In the genomic region with DNA sequence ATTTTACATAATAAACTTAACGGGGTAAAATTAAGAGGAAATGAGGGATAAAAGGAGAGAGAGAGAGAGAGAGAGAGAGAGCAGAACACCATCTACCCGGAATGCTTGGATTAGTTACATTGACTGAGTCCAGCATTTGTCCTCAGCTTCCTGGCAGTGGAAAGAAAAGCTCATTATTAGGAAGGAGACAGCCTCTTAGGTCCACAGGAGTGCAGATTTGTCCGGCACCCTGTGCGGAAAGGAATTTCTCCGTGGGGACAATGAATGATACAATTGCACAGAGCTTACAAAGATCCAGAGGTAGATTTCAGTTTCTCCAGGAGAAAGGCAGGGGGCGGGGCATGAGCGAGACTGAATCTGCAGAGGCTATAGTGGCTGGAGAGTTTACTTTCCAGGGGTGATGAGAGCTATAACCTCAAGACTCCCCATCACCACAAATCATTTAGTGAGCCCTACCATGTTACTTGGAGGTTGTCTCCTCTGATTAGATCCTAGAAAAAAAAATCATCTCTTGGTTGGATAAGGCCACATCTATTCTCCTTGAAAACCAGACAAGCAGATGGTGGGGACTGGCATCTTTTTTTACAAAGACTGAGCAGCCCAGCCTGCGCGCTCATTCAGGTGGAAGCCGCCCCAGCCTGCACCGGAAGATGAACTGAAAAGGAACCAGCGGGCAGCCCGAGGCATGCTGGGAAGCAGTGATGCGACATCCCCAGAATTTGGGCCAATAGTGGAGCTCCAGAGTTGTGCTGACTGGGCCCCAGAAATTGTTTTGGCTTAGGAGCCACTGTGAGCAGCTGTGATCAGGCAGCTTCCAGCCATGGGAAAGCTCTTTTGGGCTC, we compare ENCODE assay signal across 11 mouse cellular contexts. TPM values are rescaled to one million over a fixed set of nuclear protein-coding genes. Genes with fewer than 3 reads are reported as not detected.
DNase-seq lines count a peak whose midpoint lies in the region; ATAC-seq lines count a peak whose summit lies in the region.
"Had no signal": no experiment of that assay in that cellular context is flagged by ENCODE, and none has a peak within 500 bp of the region (broad histone marks: within the 10 kb centered on the region; RNA-seq: fewer than 3 reads in every experiment).

No protein-coding gene starts in this region.

- peak overlapping the region; percentile 29; the same call in 1 of the 2 replicates for H3K27ac ChIP-seq in hindbrain, embryonic 10.5 days
- H3K27ac ChIP-seq in hindbrain, embryonic 11.5 days (ENCODE audit: low read depth, low read length), result no peak overlapping the region
- no peak overlapping the region for H3K27ac ChIP-seq in hindbrain, embryonic 16.5 days (ENCODE audit: low read depth, low read length)
- H3K27ac ChIP-seq in embryonic facial prominence, embryonic 10.5 days (replicated peaks), result no peak overlapping the region

- H3K4me2 ChIP-seq in hindbrain, embryonic 11.5 days (replicated peaks; ENCODE audit: low read depth, low read length), result no peak overlapping the region
- no peak overlapping the region for H3K4me2 ChIP-seq in hindbrain, embryonic 16.5 days (ENCODE audit: low read length)
- H3K4me2 ChIP-seq: lung, embryonic 14.5 days had no signal

- peaks cover 5% of the 10 kb centered on the region for H3K36me3 ChIP-seq in hindbrain, embryonic 10.5 days
- H3K36me3 ChIP-seq in hindbrain, embryonic 11.5 days (ENCODE audit: control insufficient read depth, insufficient read depth, low read length), result no peaks in the 10 kb centered on the region
- no peaks in the 10 kb centered on the region; the same call in 1 of the 2 replicates for H3K36me3 ChIP-seq in hindbrain, embryonic 16.5 days (ENCODE audit: control insufficient read depth, insufficient read depth, low read length)
- no peaks in the 10 kb centered on the region; the same call in 1 of the 2 replicates for H3K36me3 ChIP-seq in embryonic facial prominence, embryonic 10.5 days (replicated peaks)

- 59% methylated on average over 14 of the region's 14 CpGs for WGBS in hindbrain, embryonic 10.5 days
- WGBS in hindbrain, embryonic 11.5 days, result 63% methylated on average over 14 of the region's 14 CpGs
- WGBS in hindbrain, embryonic 16.5 days, result 52% methylated on average over 14 of the region's 14 CpGs
- WGBS in embryonic facial prominence, embryonic 10.5 days, result 68% methylated on average over 14 of the region's 14 CpGs

- H3K4me3 ChIP-seq in hindbrain, embryonic 10.5 days, result no peak overlapping the region
- no peak overlapping the region for H3K4me3 ChIP-seq in hindbrain, embryonic 11.5 days (ENCODE audit: low read depth, low read length)
- H3K4me3 ChIP-seq in hindbrain, embryonic 16.5 days (ENCODE audit: low read length), result no peak overlapping the region
- H3K4me3 ChIP-seq in embryonic facial prominence, embryonic 10.5 days, result no peak overlapping the region

- H3K27me3 ChIP-seq in hindbrain, embryonic 10.5 days (ENCODE audit: insufficient read depth, poor library complexity, severe bottlenecking), result no peaks in the 10 kb centered on the region
- no peaks in the 10 kb centered on the region for H3K27me3 ChIP-seq in hindbrain, embryonic 11.5 days (ENCODE audit: control insufficient read depth, insufficient read depth, low read length)
- H3K27me3 ChIP-seq in hindbrain, embryonic 16.5 days (replicated peaks; ENCODE audit: control insufficient read depth, insufficient read depth, low read length), result no peaks in the 10 kb centered on the region
- H3K27me3 ChIP-seq in embryonic facial prominence, embryonic 10.5 days (replicated peaks; ENCODE audit: low read depth, poor library complexity, severe bottlenecking), result no peaks in the 10 kb centered on the region

- H3K4me1 ChIP-seq in hindbrain, embryonic 10.5 days (replicated peaks), result peaks cover 25% of the 10 kb centered on the region
- H3K4me1 ChIP-seq in hindbrain, embryonic 11.5 days (replicated peaks; ENCODE audit: control insufficient read depth, insufficient read depth, low read length), result no peaks in the 10 kb centered on the region
- peaks cover 7% of the 10 kb centered on the region for H3K4me1 ChIP-seq in hindbrain, embryonic 16.5 days (ENCODE audit: control insufficient read depth, insufficient read depth, low read depth, low read length)
- H3K4me1 ChIP-seq in embryonic facial prominence, embryonic 10.5 days, result peaks cover 9% of the 10 kb centered on the region

- no peak for ATAC-seq in hindbrain, embryonic 11.5 days (ENCODE audit: low FRiP score)
- ATAC-seq in hindbrain, embryonic 16.5 days, result peak; percentile 66

- no peak for DNase-seq in hindbrain, embryonic 10.5 days (ENCODE audit: low spot score)
- DNase-seq in hindbrain, embryonic 11.5 days (ENCODE audit: low spot score), result no peak
- DNase-seq in brain, adult 2 months (ENCODE audit: low read depth, low spot score), result peak; percentile 89
- peak; percentile 83 to 88 for DNase-seq in cerebellum, postnatal 25 days
- DNase-seq in gastrocnemius, adult 8-10 months (ENCODE audit: low spot score in 2 of 2), result no peak
- no peak for DNase-seq in ovary, adult 18-20 months (ENCODE audit: low spot score)
- no peak for DNase-seq in embryonic facial prominence, embryonic 10.5 days (ENCODE audit: low spot score)
- DNase-seq: heart, adult 18-20 months; lung, embryonic 14.5 days; thymus, postnatal 14 days had no signal

- H3K9ac ChIP-seq in hindbrain, embryonic 11.5 days (ENCODE audit: low read depth, low read length), result no peak overlapping the region
- H3K9ac ChIP-seq in hindbrain, embryonic 16.5 days (ENCODE audit: low read depth, low read length), result no peak overlapping the region
- H3K9ac ChIP-seq: lung, embryonic 14.5 days had no signal

- H3K9me3 ChIP-seq in hindbrain, embryonic 10.5 days, result peaks cover 6% of the 10 kb centered on the region; the same call in 1 of the 2 replicates
- H3K9me3 ChIP-seq in hindbrain, embryonic 11.5 days (ENCODE audit: control insufficient read depth, low read length), result no peaks in the 10 kb centered on the region
- no peaks in the 10 kb centered on the region for H3K9me3 ChIP-seq in hindbrain, embryonic 16.5 days (ENCODE audit: control insufficient read depth, low read length)
- H3K9me3 ChIP-seq in embryonic facial prominence, embryonic 10.5 days, result peaks cover 3% of the 10 kb centered on the region; the same call in 1 of the 2 replicates

RNA-seq across cellular contexts. Expression of a gene that starts 20.2 kb away (rescaled TPM):
- 17.6 and 39.8 TPM in 2 replicates for polyA plus RNA-seq in hindbrain, embryonic 10.5 days (2016; fragmentation: Nextera tagmentation; extraction: Ambion mirVana)
- 51.5 and 54.3 TPM in 2 replicates for polyA plus RNA-seq in hindbrain, embryonic 11.5 days (2014; fragmentation: Nextera tagmentation; extraction: Ambion mirVana)
- polyA plus RNA-seq in hindbrain, embryonic 16.5 days (2015; fragmentation: Nextera tagmentation; extraction: Ambion mirVana), result 137 and 146 TPM in 2 replicates
- total RNA-seq in gastrocnemius, adult 8-10 months (2022), result 1 to 10 TPM; 1.2 to 4.7 (median 3.4) TPM
- 11.5 and 12.3 TPM in 2 replicates for polyA plus RNA-seq in embryonic facial prominence, embryonic 10.5 days (2016; fragmentation: Nextera tagmentation; extraction: Ambion mirVana)

Comparison
In these comparisons a context has a peak if more than half of its experiments do, and no peak if none do; other contexts are left out.
1. DNase-seq: peak in brain, adult 2 months (single experiment) and cerebellum, postnatal 25 days (2 of 2); none in hindbrain, embryonic 10.5 days (single experiment), hindbrain, embryonic 11.5 days (single experiment), gastrocnemius, adult 8-10 months (0 of 2), ovary, adult 18-20 months (single experiment) and embryonic facial prominence, embryonic 10.5 days (single experiment).